Mouse (Mus musculus): ENCODE measurements around the gene Gm3435.
"Not testable (repeated sequence)": the region's sequence is repeated elsewhere in the genome, so short reads cannot be mapped to it uniquely, and the experiment has no call there.

Gene Gm3435

DNA sequence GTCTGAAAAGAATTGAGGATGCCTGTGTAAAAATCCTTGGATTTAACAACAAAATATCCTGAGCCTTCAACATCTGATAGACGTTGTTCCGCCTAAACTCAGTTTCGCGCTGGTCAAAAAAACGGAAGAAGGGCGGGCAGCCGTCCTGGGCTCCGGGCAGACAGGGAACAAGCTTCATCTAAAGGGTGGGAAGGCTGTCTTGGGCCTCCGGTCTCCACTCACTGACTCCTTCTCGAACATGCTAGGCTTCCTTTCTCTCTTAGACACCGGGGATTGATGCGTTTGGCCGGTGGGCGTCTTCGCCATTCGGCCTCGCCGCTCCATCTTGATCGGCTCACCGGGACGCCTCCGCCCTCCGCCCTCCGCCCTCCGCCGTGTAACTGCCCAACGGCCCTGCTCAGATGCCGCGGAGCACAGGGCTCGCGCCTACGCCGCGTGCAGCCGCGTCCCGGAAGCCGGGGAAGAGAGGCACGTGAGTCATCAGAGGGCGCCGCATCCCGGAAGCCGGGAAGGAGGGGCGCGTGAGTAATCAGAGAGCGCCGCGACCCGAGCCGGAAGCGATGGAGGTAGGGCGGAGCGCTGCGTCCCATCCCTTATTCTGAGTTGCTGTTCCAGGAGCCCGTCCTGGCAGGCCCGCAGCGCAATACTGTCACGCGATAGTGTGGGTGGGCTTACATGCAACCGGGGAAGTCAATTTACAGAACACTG lies at the start of gene Gm3435:
Gene Gm3435, plus strand, starts transcription at position 471 of the 708 bp plus-strand sequence.
- DNase-seq, result not testable (repeated sequence)

DNA sequence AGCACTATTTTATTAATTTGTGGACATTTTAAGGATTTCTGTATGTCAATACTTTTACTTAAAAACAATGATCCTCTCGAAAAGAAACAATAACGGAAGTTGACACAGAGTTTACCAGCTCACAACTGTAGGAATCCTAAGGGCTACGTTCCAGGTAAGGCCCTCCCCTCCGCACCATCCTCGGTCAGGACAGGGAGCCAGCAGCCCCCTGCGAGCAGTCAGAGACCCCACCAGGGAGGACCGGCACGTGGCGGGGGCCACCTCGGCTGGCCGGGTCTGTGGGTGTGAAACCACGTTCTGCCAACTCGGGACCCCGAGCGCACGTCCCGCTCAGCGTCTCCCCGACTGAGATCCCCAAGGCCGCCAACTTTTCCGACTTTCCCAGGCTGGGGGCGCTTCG lies 49.5 kb upstream of the Gm3435 start:
- DNase-seq, result peak; percentile 35 to 38

DNA sequence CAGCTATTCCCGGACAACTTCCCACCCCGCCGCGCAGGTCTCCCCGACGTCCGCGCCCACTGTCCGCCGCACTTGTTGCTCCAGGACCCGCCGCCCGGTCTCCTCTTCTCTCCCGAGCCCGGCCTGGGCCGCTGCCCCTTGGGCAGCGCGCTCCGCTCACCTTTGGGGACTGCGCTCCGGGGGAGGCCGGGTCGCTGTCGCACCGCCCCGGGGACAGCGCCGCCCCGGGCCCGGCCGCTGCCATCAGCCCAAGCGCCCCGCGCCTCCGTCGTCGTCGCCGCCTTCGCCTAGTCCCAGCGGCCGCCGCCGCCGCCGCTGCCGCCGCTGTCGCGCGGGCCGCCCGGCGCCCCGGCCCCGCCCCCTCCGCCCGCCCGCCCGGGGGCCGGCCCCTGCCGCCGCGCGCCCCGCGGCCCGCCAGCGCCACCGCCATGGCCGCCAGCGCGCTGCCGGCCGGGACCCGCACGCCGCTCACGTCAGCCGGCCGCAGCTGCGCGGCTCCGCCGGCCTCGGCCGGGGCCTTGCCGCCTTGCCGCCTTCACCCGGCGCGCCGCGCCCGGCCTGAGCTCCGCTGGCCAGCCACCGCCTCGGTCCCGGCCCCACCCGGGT lies 48.9 kb upstream of the Gm3435 start, which contains the start of gene Phf10:
Gene Phf10, minus strand, starts transcription at position 323 of the 606 bp plus-strand sequence.
- peak; percentile 32 to 47 for DNase-seq

DNA sequence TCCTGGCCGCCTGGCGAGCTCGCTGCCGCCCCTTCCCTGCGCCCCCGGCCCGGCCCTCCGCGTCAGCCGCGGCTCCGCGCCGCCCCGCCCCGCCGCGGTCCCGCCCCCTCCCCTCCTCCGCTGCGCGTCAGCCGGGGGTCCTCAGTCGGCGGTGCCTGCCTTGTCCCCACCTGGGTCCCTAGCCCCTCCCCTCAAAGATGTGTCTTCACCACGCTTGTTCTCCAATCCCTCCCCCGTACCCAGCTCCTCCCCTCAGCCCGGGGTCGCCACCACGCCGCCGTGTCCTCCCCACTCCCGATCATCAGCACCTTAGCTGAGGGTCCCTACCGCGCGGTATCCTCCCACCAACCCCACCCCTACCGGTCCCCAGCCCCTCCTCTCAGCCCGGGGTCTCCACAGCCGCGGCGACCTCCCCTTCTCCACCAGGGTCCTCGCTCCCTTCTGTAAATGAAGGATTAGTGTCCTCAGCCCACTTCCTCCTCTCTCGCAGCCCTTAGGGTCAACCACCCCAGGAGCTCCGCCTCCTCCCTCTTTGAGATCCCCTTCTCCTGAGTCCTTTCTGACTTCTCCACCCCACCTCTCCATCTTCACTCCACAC lies 48.3 kb upstream of the Gm3435 start:
- not testable (repeated sequence) for DNase-seq

DNA sequence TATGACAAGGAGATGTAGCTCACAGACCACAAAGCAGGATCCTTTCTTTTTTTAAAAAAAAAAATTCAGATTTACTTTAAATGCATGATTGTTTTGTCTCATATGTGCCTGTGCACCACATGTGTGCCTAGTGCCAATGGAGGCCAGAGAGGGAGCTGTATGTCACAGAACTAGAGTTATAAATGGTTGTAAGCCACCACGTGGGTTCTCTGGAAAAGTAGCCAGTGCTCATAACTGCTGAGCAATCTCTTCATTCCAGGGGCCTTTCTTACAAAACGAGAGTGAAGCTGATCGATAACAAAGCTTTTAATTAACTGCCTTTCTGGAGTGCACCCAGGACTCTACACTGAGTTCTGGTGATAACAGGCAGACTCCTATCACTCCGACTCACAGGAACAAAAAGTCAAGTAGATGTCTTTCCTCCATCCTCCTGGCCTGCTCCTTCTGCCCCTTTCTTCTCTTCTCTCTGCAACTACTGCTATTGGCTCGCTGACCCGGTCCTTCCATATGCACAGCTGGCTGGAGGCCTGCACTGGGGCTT lies 41.5 kb upstream of the Gm3435 start:
- DNase-seq, result not testable (repeated sequence)

DNA sequence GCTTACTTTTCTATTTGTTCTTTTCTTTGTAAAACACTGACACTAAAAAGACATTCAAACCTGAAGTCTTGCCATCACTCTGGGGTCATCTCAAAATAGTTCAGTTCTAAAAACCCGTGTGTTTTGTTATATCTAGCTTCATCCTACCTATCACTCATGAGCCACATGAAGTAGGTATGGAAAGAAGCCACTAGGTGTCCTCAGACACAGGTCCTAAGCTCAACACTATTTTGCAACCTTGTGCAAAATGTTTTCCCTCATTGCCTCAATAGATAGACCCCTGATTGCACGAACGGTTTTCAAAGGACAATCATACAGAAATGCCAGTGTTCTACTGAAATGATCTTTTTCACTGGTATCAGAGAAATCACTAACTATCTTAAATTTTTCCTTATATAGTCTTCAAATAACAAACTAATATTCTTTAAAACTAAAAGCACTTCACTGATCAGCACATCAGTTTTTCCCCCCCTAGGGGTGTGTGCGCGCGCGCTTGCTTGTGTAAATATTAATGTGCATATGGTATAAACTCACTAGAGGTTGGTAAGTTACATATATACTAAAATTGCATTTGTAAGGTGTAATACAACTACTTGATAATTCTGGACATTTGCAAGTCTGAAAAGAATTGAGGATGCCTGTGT lies 32.1 kb upstream of the Gm3435 start:
- peak; percentile 19 to 25 for DNase-seq

DNA sequence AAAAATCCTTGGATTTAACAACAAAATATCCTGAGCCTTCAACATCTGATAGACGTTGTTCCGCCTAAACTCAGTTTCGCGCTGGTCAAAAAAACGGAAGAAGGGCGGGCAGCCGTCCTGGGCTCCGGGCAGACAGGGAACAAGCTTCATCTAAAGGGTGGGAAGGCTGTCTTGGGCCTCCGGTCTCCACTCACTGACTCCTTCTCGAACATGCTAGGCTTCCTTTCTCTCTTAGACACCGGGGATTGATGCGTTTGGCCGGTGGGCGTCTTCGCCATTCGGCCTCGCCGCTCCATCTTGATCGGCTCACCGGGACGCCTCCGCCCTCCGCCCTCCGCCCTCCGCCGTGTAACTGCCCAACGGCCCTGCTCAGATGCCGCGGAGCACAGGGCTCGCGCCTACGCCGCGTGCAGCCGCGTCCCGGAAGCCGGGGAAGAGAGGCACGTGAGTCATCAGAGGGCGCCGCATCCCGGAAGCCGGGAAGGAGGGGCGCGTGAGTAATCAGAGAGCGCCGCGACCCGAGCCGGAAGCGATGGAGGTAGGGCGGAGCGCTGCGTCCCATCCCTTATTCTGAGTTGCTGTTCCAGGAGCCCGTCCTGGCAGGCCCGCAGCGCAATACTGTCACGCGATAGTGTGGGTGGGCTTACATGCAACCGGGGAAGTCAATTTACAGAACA lies 31.5 kb upstream of the Gm3435 start, which contains the start of the genes 9030025P20Rik and Gm3417:
Gene 9030025P20Rik, plus strand, starts transcription at position 107 of the 677 bp plus-strand sequence.
Gene Gm3417, minus strand, starts transcription at position 429 of the 677 bp plus-strand sequence.
- DNase-seq, result not testable (repeated sequence)

DNA sequence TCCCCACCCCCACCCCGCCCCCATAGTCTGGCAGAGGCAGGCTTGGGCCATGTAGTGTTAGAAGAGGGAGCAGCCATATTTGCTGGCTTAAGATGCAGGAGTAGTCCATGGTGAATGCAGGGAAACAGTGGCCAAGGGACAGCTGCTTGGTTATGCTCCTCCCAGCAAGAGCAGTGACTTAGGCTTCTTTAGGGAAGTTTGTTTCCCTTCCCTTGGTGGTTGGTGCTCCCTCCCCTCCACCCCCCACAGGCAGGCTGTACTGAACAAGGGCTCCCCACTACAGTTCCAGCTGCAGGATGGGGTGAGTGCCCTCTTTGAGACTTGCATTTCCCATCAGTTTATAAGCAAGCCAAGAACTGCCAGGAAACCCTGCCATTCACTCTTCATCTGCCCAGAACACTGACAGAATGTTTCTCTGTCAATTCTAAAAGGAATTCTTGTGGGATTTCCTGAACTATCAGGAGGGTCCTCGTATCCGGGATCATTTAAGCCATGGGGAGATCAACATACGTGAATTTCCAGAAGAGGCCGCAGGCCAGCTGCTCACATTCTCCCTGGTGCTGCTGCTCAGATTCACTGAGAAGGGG lies 19.8 kb upstream of the Gm3435 start:
- not testable (repeated sequence) for DNase-seq

DNA sequence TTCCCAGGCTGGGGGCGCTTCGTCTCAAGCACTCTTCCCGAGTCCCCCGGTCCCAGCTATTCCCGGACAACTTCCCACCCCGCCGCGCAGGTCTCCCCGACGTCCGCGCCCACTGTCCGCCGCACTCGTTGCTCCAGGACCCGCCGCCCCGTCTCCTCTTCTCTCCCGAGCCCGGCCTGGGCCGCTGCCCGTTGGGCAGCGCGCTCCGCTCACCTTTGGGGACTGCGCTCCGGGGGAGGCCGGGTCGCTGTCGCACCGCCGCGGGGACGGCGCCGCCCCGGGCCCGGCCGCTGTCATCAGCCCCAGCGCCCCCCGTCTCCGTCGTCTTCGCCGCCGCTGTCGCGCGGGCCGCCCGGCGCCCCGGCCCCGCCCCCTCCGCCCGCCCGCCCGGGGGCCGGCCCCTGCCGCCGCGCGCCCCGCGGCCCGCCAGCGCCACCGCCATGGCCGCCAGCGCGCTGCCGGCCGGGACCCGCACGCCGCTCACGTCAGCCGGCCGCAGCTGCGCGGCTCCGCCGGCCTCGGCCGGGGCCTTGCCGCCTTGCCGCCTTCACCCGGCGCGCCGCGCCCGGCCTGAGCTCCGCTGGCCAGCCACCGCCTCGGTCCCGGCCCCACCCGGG lies 17.3 kb upstream of the Gm3435 start:
- not testable (repeated sequence) for DNase-seq

DNA sequence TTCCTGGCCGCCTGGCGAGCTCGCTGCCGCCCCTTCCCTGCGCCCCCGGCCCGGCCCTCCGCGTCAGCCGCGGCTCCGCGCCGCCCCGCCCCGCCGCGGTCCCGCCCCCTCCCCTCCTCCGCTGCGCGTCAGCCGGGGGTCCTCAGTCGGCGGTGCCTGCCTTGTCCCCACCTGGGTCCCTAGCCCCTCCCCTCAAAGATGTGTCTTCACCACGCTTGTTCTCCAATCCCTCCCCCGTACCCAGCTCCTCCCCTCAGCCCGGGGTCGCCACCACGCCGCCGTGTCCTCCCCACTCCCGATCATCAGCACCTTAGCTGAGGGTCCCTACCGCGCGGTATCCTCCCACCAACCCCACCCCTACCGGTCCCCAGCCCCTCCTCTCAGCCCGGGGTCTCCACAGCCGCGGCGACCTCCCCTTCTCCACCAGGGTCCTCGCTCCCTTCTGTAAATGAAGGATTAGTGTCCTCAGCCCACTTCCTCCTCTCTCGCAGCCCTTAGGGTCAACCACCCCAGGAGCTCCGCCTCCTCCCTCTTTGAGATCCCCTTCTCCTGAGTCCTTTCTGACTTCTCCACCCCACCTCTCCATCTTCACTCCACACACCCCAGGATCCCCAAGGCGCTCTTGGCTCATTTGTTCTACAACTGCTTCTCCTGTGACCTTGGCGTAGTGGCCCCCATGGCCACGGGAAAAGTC lies 16.7 kb upstream of the Gm3435 start:
- not testable (repeated sequence) for DNase-seq

DNA sequence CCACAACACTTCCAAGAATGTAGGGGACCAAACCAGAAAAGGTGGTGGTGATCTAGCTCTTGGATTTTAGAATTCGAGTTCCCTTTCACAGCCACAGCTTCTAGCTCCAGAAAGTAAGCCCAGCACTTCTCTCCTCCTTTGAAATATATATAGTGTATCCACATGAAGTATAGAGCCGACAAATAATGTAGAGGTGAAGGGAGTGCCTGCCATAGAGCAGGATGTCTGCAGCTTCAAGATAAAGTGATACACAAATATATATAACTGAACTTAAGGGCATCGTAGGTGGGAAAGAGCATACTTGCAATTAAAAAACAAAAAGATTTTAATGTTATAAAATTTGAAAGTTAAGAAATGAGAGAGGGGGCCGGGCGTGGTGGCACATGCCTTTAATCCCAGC lies 15.8 kb upstream of the Gm3435 start:
- not testable (repeated sequence) for DNase-seq

DNA sequence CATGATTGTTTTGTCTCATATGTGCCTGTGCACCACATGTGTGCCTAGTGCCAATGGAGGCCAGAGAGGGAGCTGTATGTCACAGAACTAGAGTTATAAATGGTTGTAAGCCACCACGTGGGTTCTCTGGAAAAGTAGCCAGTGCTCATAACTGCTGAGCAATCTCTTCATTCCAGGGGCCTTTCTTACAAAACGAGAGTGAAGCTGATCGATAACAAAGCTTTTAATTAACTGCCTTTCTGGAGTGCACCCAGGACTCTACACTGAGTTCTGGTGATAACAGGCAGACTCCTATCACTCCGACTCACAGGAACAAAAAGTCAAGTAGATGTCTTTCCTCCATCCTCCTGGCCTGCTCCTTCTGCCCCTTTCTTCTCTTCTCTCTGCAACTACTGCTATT lies 9.9 kb upstream of the Gm3435 start:
- not testable (repeated sequence) for DNase-seq

DNA sequence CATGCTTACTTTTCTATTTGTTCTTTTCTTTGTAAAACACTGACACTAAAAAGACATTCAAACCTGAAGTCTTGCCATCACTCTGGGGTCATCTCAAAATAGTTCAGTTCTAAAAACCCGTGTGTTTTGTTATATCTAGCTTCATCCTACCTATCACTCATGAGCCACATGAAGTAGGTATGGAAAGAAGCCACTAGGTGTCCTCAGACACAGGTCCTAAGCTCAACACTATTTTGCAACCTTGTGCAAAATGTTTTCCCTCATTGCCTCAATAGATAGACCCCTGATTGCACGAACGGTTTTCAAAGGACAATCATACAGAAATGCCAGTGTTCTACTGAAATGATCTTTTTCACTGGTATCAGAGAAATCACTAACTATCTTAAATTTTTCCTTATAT lies 888 bp upstream of the Gm3435 start:
- DNase-seq, result not testable (repeated sequence)

DNA sequence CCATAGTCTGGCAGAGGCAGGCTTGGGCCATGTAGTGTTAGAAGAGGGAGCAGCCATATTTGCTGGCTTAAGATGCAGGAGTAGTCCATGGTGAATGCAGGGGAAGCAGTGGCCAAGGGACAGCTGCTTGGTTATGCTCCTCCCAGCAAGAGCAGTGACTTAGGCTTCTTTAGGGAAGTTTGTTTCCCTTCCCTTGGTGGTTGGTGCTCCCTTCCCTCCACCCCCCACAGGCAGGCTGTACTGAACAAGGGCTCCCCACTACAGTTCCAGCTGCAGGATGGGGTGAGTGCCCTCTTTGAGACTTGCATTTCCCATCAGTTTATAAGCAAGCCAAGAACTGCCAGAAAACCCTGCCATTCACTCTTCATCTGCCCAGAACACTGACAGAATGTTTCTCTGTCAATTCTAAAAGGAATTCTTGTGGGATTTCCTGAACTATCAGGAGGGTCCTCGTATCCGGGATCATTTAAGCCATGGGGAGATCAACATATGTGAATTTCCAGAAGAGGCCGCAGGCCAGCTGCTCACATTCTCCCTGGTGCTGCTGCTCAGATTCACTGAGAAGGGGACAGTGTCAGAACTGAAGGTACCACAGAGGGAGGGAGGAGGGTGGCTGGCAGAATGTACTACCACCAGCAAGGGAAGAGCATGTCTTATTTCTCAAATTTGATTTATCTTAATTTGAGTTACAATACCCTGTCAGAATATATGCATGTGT lies 11.7 kb downstream of the Gm3435 start:
- DNase-seq, result not testable (repeated sequence)

DNA sequence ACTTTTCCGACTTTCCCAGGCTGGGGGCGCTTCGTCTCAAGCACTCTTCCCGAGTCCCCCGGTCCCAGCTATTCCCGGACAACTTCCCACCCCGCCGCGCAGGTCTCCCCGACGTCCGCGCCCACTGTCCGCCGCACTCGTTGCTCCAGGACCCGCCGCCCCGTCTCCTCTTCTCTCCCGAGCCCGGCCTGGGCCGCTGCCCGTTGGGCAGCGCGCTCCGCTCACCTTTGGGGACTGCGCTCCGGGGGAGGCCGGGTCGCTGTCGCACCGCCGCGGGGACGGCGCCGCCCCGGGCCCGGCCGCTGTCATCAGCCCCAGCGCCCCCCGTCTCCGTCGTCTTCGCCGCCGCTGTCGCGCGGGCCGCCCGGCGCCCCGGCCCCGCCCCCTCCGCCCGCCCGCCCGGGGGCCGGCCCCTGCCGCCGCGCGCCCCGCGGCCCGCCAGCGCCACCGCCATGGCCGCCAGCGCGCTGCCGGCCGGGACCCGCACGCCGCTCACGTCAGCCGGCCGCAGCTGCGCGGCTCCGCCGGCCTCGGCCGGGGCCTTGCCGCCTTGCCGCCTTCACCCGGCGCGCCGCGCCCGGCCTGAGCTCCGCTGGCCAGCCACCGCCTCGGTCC lies 14.0 kb downstream of the Gm3435 start:
- DNase-seq, result not testable (repeated sequence)

DNA sequence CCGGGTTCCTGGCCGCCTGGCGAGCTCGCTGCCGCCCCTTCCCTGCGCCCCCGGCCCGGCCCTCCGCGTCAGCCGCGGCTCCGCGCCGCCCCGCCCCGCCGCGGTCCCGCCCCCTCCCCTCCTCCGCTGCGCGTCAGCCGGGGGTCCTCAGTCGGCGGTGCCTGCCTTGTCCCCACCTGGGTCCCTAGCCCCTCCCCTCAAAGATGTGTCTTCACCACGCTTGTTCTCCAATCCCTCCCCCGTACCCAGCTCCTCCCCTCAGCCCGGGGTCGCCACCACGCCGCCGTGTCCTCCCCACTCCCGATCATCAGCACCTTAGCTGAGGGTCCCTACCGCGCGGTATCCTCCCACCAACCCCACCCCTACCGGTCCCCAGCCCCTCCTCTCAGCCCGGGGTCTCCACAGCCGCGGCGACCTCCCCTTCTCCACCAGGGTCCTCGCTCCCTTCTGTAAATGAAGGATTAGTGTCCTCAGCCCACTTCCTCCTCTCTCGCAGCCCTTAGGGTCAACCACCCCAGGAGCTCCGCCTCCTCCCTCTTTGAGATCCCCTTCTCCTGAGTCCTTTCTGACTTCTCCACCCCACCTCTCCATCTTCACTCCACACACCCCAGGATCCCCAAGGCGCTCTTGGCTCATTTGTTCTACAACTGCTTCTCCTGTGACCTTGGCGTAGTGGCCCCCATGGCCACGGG lies 14.7 kb downstream of the Gm3435 start:
- not testable (repeated sequence) for DNase-seq

DNA sequence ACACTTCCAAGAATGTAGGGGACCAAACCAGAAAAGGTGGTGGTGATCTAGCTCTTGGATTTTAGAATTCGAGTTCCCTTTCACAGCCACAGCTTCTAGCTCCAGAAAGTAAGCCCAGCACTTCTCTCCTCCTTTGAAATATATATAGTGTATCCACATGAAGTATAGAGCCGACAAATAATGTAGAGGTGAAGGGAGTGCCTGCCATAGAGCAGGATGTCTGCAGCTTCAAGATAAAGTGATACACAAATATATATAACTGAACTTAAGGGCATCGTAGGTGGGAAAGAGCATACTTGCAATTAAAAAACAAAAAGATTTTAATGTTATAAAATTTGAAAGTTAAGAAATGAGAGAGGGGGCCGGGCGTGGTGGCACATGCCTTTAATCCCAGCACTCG lies 15.5 kb downstream of the Gm3435 start:
- DNase-seq, result not testable (repeated sequence)

DNA sequence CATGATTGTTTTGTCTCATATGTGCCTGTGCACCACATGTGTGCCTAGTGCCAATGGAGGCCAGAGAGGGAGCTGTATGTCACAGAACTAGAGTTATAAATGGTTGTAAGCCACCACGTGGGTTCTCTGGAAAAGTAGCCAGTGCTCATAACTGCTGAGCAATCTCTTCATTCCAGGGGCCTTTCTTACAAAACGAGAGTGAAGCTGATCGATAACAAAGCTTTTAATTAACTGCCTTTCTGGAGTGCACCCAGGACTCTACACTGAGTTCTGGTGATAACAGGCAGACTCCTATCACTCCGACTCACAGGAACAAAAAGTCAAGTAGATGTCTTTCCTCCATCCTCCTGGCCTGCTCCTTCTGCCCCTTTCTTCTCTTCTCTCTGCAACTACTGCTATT lies 21.4 kb downstream of the Gm3435 start:
- not testable (repeated sequence) for DNase-seq

DNA sequence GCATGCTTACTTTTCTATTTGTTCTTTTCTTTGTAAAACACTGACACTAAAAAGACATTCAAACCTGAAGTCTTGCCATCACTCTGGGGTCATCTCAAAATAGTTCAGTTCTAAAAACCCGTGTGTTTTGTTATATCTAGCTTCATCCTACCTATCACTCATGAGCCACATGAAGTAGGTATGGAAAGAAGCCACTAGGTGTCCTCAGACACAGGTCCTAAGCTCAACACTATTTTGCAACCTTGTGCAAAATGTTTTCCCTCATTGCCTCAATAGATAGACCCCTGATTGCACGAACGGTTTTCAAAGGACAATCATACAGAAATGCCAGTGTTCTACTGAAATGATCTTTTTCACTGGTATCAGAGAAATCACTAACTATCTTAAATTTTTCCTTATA lies 30.5 kb downstream of the Gm3435 start:
- DNase-seq, result not testable (repeated sequence)
